Mouse (Mus musculus) G1E (cell line): ENCODE measurements around the gene Hspb11. TPM values are rescaled to one million over a fixed set of nuclear protein-coding genes. Genes with fewer than 3 reads are reported as not detected.

Experiments used
- ATAC-seq: 2 replicates; pipeline ENCODE4 v1.8.0; 2016; ENCODE audit warnings: mild to moderate bottlenecking; ENCODE audit not compliant: insufficient number of reproducible peaks, poor library complexity, low FRiP score, severe bottlenecking; ENCODE audit errors: extremely low read depth
- DNase-seq: peaks from one replicate; pipeline ENCODE4 v3.0.0; 2012; ENCODE audit warnings: low spot score
- H3K27me3 ChIP-seq: 2 replicates; pipeline ENCODE4 v1.6.1; 2012; ENCODE audit warnings: mild to moderate bottlenecking, low read length, inconsistent platforms; ENCODE audit not compliant: insufficient read depth
- H3K36me3 ChIP-seq: replicated peaks from 2 replicates; pipeline ENCODE3; 2012; ENCODE audit warnings: mild to moderate bottlenecking, inconsistent platforms
- H3K4me1 ChIP-seq: 2 replicates; pipeline ENCODE4 v1.6.1; 2012; ENCODE audit warnings: low read depth, low read length, inconsistent platforms, mixed read lengths; ENCODE audit not compliant: insufficient read depth
- H3K4me3 ChIP-seq: 2 replicates; pipeline ENCODE4 v1.5.1; 2012; ENCODE audit warnings: low read depth, mild to moderate bottlenecking, inconsistent platforms, low read length, moderate library complexity, mixed read lengths
- H3K9me3 ChIP-seq: replicated peaks from 2 replicates; pipeline ENCODE4 v1.6.1; 2012; ENCODE audit warnings: inconsistent platforms
- CTCF ChIP-seq: IDR thresholded peaks from 2 replicates; pipeline ENCODE4 v1.5.1; 2012; ENCODE audit warnings: low read depth, low read length, inconsistent platforms, mixed read lengths
- GATA1 ChIP-seq: IDR thresholded peaks from 2 replicates; pipeline ENCODE4 v1.6.1; 2012; ENCODE audit warnings: borderline replicate concordance, low read length, inconsistent platforms, mixed read lengths
- GATA2 ChIP-seq: IDR thresholded peaks from 2 replicates; pipeline ENCODE4 v1.6.1; 2012; ENCODE audit warnings: low read depth, low read length, inconsistent platforms, borderline replicate concordance
- POLR2AphosphoS5 ChIP-seq: IDR thresholded peaks from 2 replicates; pipeline ENCODE4 v1.6.1; 2012; ENCODE audit warnings: low read depth, low read length, inconsistent platforms; ENCODE audit not compliant: insufficient replicate concordance
- TAL1 ChIP-seq: conservative IDR thresholded peaks from 2 replicates; pipeline ENCODE4 v1.6.1; 2012; ENCODE audit warnings: low read depth, low read length, inconsistent platforms, mixed read lengths
- polyA plus RNA-seq: library from polyadenylated mRNA; stranded (reverse); fragments of >175 nt; gene quantifications from 2 replicates; pipeline ENCODE4 v1.2.3, GENCODE M21; 2012
- total RNA-seq, 2 experiments: library from RNA; stranded (forward) in 1 of 2; stranded (reverse) in 1 of 2; fragments of 200-1000 nt in 1 of 2; fragments of >200 nt in 1 of 2; fragmentation: Nextera tagmentation in 1 of 2; gene quantifications; 2 replicates each; pipeline ENCODE4 v1.2.3; 2014 to 2017

Hspb11 gene
- total and polyA plus RNA-seq, 3 experiments = 9.1 to 37.5 (median 33.8) TPM

DNA sequence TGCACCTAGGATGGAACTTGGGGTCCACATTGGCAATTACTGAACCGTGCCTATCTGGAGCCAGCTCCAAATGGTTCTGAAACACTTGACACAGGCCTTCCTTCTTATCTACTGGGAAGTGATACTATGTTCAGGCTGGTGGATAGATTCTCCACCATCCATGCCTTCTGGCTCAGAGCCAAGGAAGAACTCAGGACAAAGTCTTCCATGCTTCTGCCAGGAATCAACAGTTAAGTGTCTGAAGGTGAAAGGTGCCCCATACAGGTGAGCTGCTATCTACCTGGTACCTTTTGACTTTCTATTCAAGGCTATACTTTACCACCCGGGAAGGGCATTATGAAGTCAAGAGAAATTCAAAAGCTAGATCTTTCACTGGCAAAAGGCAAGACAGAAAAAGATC lies 15.1 kb upstream of the Hspb11 start:
- no peak overlapping the region for H3K4me3 ChIP-seq
- no peak for ATAC-seq
- no peaks in the 10 kb centered on the region for H3K9me3 ChIP-seq
- no peak for DNase-seq
- TF ChIP-seq CTCF = no peak
- no peak for TF ChIP-seq POLR2AphosphoS5
- TF ChIP-seq GATA1 = no peak
- TF ChIP-seq TAL1 = no peak
- no peak for TF ChIP-seq GATA2
- no peaks in the 10 kb centered on the region for H3K27me3 ChIP-seq
- no peaks in the 10 kb centered on the region for H3K4me1 ChIP-seq
- H3K36me3 ChIP-seq = peaks cover 91% of the 10 kb centered on the region

DNA sequence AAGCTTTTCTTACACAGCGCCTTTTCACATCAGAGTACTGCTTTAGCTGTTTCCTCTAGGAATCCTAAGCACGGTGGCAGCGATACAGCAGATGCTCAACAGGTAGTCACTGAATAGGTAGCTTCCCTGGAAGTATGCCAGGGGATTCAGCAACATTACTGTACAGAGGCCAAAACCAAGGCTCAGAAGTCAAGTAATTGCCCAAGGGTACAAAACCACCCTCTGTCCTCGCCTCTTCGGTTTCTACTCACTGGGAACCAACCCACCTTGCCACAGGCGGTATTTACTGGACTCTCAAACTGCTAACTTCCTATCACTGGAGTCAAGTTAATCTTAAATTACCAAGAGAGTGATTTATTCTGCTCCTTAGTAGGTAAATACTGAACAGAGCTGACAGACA lies 13.2 kb upstream of the Hspb11 start:
- H3K9me3 ChIP-seq = no peaks in the 10 kb centered on the region
- no peaks in the 10 kb centered on the region for H3K27me3 ChIP-seq
- no peak for DNase-seq
- peaks cover 86% of the 10 kb centered on the region for H3K36me3 ChIP-seq
- no peak for TF ChIP-seq GATA2
- no peak for TF ChIP-seq CTCF
- H3K4me3 ChIP-seq = no peak overlapping the region
- ATAC-seq = no peak
- peaks cover 3% of the 10 kb centered on the region; the same call in 1 of the 2 replicates for H3K4me1 ChIP-seq

DNA sequence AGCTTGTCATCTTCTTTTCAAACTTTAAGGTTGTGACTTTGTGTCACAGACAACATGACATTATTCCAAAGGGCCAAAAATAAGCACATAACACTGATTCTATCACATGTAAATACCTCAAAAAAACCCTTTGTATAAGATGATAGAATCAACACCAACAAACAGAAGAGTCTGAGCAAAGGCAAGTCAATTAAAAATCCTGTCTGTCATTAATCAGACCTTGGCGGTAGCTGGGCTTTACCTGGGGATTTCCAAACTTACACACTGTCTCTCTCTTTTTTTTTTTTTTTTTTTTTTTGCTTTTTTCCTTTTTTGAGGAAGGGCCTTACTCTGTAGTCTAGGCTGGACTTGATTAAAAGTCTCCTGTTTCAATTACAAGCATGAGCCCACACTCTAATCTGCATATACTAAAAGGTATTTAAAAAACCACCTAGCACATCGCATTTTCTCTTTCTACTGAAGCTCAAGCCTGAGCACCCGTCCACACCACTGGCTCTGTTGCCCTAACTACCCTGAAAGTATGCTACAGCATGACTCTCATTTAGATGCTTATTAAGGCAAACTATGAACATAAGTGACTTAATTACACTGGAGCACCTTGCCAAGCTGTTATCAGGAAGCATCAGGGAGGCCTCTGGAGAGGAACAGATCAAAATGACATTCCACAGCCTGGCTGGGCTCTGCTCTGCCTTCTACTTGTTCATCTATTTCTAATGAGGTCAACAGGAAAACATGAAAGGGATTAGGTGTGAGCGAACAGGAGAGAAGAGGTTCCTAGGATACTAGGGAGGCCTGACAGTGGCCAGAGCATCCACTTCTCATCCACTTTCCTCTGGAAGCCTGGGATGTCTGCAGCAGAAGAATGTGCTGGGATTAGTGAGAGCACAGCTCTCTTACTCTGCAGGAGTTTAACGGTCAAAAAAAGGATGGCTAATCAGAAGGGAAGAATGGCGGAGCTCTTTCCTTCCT lies 9.7 kb upstream of the Hspb11 start:
- Histone ChIP-seq H3K9me3 (no peaks in the 10 kb centered on the region), H3K36me3 (peaks cover 72% of the 10 kb centered on the region), H3K27me3 (no peaks in the 10 kb centered on the region), H3K4me1 (peaks cover 10% of the 10 kb centered on the region; the same call in 1 of the 2 replicates), H3K4me3 (no peak overlapping the region)
- no peak for TF ChIP-seq CTCF
- TF ChIP-seq TAL1 = no peak
- no peak for TF ChIP-seq GATA1
- no peak for TF ChIP-seq GATA2
- TF ChIP-seq POLR2AphosphoS5 = no peak
- ATAC-seq (no peak), DNase-seq (no peak)

DNA sequence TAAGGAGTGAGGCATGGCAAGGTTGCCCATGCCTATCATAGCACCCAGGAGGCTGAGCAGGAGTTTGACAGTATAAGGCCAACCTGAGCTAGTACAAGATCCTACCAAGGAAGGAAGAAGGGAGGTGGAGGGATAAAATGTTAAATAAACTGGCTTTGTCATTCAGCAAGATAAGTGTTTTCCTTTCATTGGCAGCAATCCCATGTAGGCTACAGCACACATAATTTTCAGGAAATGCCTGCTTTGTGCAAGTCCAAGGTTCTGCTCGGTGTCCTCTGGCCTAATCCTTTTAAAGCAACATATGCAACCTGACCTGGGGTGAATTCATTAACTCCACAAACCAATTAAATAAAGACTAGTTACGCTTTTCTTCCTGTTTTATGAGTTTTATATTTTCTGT lies 8.0 kb upstream of the Hspb11 start:
- H3K4me1 ChIP-seq = peaks cover 25% of the 10 kb centered on the region
- ATAC-seq (no peak), DNase-seq (no peak)
- H3K27me3 ChIP-seq = no peaks in the 10 kb centered on the region
- TF ChIP-seq GATA1 = no peak
- no peak for TF ChIP-seq CTCF
- TF ChIP-seq POLR2AphosphoS5 = no peak
- TF ChIP-seq TAL1 = no peak
- TF ChIP-seq GATA2 = no peak
- no peaks in the 10 kb centered on the region for H3K9me3 ChIP-seq
- H3K36me3 ChIP-seq = peaks cover 60% of the 10 kb centered on the region
- H3K4me3 ChIP-seq = no peak overlapping the region

DNA sequence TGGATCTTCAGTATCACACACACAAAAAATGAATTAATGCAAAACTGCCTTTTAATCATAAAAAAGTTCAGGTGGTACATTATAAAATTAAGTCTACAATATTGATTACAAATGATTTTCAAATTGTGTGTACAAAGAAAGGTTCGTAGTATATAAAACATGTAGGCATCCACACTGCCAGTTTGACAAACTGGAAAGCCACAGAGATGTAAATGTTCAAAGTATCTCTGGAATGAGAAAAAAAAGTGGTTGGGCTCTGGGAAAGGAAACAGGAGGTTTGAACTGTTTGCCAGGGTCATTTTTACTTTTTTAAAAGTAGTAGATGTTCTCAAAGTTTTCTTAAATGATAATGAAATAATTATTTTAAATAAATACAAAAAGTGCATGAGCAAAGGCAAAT lies 7.4 kb upstream of the Hspb11 start:
- ATAC-seq (no peak), DNase-seq (no peak)
- no peak for TF ChIP-seq GATA1
- TF ChIP-seq CTCF = no peak
- no peak for TF ChIP-seq GATA2
- TF ChIP-seq TAL1 = no peak
- no peak for TF ChIP-seq POLR2AphosphoS5
- H3K36me3 ChIP-seq = peaks cover 53% of the 10 kb centered on the region
- H3K4me1 ChIP-seq = peaks cover 31% of the 10 kb centered on the region
- H3K27me3 ChIP-seq = no peaks in the 10 kb centered on the region
- H3K9me3 ChIP-seq = no peaks in the 10 kb centered on the region
- H3K4me3 ChIP-seq = no peak overlapping the region

DNA sequence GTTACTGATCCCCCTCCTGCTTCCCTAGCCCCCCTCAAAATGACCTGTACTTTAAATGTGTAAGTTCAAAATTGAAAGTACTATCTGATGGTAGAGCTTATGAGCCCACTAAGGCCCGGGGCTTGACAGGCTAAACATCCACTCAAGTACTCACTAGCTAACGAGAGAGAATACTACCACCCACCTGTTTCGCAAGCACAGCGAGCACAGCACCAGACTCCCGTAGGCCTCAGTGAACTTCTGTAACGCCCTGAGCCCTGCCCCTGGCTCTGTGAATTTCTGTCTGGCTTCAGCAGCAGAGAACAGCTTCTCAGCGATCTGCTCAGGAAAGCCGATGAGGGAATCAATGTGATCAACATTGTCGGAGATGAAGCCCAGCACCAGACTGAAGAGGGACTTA lies 6.3 kb upstream of the Hspb11 start:
- Histone ChIP-seq H3K36me3 (peaks cover 46% of the 10 kb centered on the region), H3K4me1 (peaks cover 41% of the 10 kb centered on the region), H3K27me3 (no peaks in the 10 kb centered on the region), H3K4me3 (no peak overlapping the region), H3K9me3 (no peaks in the 10 kb centered on the region)
- ATAC-seq (no peak), DNase-seq (no peak)
- TF ChIP-seq TAL1 (no peak), CTCF (no peak), GATA2 (no peak), GATA1 (no peak), POLR2AphosphoS5 (no peak)
